Mouse (Mus musculus): ENCODE data around the gene Fcrl6.
A peak's percentile ranks its signal among the peaks of the same experiment; 100 is the strongest.

GRCm38 (mm10) chr1:172619235-172619634 lies 16.9 kb upstream of the Fcrl6 start:
- TF ChIP-seq CTCF (conservative IDR thresholded peaks at IDR 0.05; ENCODE audit: insufficient read depth, insufficient read length, low read depth, low read length) (peak; percentile 95), POLR2A (IDR thresholded peaks at IDR 0.05; ENCODE audit: low read depth, low read length) (no peak)

Measured in kidney, adult 2 months (tissue).